Mouse (Mus musculus) embryonic facial prominence, embryonic 13.5 days (tissue): Measurements from ENCODE around the gene Nnat. TPM values are rescaled to one million over a fixed set of nuclear protein-coding genes. Genes with fewer than 3 reads are reported as not detected.

Source experiments
- ATAC-seq: fragments of 200-750 bp; cut with Nextera tagmentation; 2 replicates; pipeline ENCODE4 v1.8.0; 2017; ENCODE audit warnings: low read depth; ENCODE audit not compliant: insufficient number of reproducible peaks, insufficient read depth, low FRiP score, low TSS enrichment
- H3K27ac ChIP-seq: fragments of 300-500 bp; sonication (generic); 2 replicates; pipeline ENCODE4 v1.5.1; 2015; ENCODE audit warnings: moderate library complexity, mild to moderate bottlenecking, inconsistent platforms
- H3K27me3 ChIP-seq: fragments of 300-500 bp; sonication (generic); 2 replicates; pipeline ENCODE4 v1.6.1; 2015; ENCODE audit warnings: mild to moderate bottlenecking, inconsistent platforms
- H3K36me3 ChIP-seq: fragments of 300-500 bp; sonication (generic); 2 replicates; pipeline ENCODE4 v1.6.1; 2015; ENCODE audit warnings: mild to moderate bottlenecking, inconsistent platforms
- H3K4me1 ChIP-seq: fragments of 300-500 bp; sonication (generic); 2 replicates; pipeline ENCODE4 v1.6.1; 2015; ENCODE audit warnings: inconsistent platforms
- H3K4me2 ChIP-seq: fragments of 300-500 bp; sonication (generic); 2 replicates; pipeline ENCODE4 v1.6.1; 2015; ENCODE audit warnings: moderate library complexity, mild to moderate bottlenecking, inconsistent platforms
- H3K4me3 ChIP-seq: fragments of 300-500 bp; sonication (generic); 2 replicates; pipeline ENCODE4 v1.5.1; 2015; ENCODE audit warnings: mild to moderate bottlenecking, inconsistent platforms
- H3K9ac ChIP-seq: fragments of 300-500 bp; sonication (generic); 2 replicates; pipeline ENCODE4 v1.6.1; 2015; ENCODE audit warnings: mild to moderate bottlenecking, inconsistent platforms
- H3K9me3 ChIP-seq: fragments of 300-500 bp; sonication (generic); 2 replicates; pipeline ENCODE4 v1.6.1; 2016; ENCODE audit warnings: inconsistent platforms
- WGBS: fragments of 180-500 bp; shearing (Covaris S2); methylation state at CpG from one replicate; pipeline ENCODE4 v1.1.7; 2015; ENCODE audit warnings: mixed read lengths; 5-methylcytosine and 5-hydroxymethylcytosine counted together
- polyA plus RNA-seq: library from polyadenylated mRNA; unstranded; fragments of >200 nt; fragmentation: Nextera tagmentation; extraction: Ambion mirVana; gene quantifications from 2 replicates; pipeline ENCODE4 v1.2.1, GENCODE M21; 2015

Gene Nnat
- polyA plus RNA-seq, 1 experiment from 2014 or later = 923 TPM

GRCm38 (mm10) chr2:157556074-157556698 is 3.7 kb upstream of the Nnat start:
- Histone ChIP-seq H3K27me3 (no peaks in the 10 kb centered on the region), H3K36me3 (peaks cover 52% of the 10 kb centered on the region), H3K27ac (peak overlapping the region; percentile 83), H3K9ac (no peak overlapping the region), H3K4me3 (no peak overlapping the region), H3K4me1 (peaks cover 64% of the 10 kb centered on the region), H3K9me3 (peaks cover 35% of the 10 kb centered on the region), H3K4me2 (peak overlapping the region; percentile 14; the same call in 1 of the 2 replicates)
- WGBS = 34% methylated on average over 5 of the region's 5 CpGs
- 0 out of 2 replicates have a peak, but pooled peaks have one; percentile 33 for ATAC-seq

GRCm38 (mm10) chr2:157558051-157558450 is 1.8 kb upstream of the Nnat start:
- Histone ChIP-seq H3K36me3 (peaks cover 71% of the 10 kb centered on the region), H3K9me3 (peaks cover 54% of the 10 kb centered on the region), H3K4me2 (no peak overlapping the region), H3K9ac (no peak overlapping the region), H3K4me3 (no peak overlapping the region), H3K27ac (no peak overlapping the region), H3K27me3 (no peaks in the 10 kb centered on the region), H3K4me1 (peaks cover 62% of the 10 kb centered on the region)
- ATAC-seq = no peak
- 66% methylated on average over 9 of the region's 9 CpGs for WGBS

GRCm38 (mm10) chr2:157558520-157558919 is 1.4 kb upstream of the Nnat start:
- no peak overlapping the region for H3K27ac ChIP-seq
- peaks cover 76% of the 10 kb centered on the region for H3K36me3 ChIP-seq
- no peak overlapping the region for H3K4me2 ChIP-seq
- H3K27me3 ChIP-seq = no peaks in the 10 kb centered on the region
- no peak for ATAC-seq
- H3K9me3 ChIP-seq = peaks cover 55% of the 10 kb centered on the region
- no peak overlapping the region for H3K4me3 ChIP-seq
- H3K4me1 ChIP-seq = peaks cover 58% of the 10 kb centered on the region
- WGBS = 51% methylated on average over 6 of the region's 6 CpGs
- no peak overlapping the region for H3K9ac ChIP-seq

- peak overlapping the region; percentile 68 for H3K4me2 ChIP-seq
- peaks cover 82% of the 10 kb centered on the region for H3K36me3 ChIP-seq
- 51% methylated on average over 19 of the region's 19 CpGs for WGBS
- H3K4me1 ChIP-seq = peaks cover 58% of the 10 kb centered on the region
- peak overlapping the region; percentile 54 for H3K4me3 ChIP-seq
- no peak for ATAC-seq
- peak overlapping the region; percentile 76 for H3K27ac ChIP-seq
- peaks cover 55% of the 10 kb centered on the region for H3K9me3 ChIP-seq
- H3K27me3 ChIP-seq = no peaks in the 10 kb centered on the region
- H3K9ac ChIP-seq = peak overlapping the region; percentile 76
Observed at GRCm38 (mm10) chr2:157559440-157559839, 438 bp upstream of the Nnat start.

- peaks cover 82% of the 10 kb centered on the region for H3K36me3 ChIP-seq
- H3K4me2 ChIP-seq = peak overlapping the region; percentile 68
- H3K27me3 ChIP-seq = no peaks in the 10 kb centered on the region
- peaks cover 55% of the 10 kb centered on the region for H3K9me3 ChIP-seq
- peak overlapping the region; percentile 76 for H3K27ac ChIP-seq
- H3K4me3 ChIP-seq = peak overlapping the region; percentile 54
- WGBS = 51% methylated on average over 33 of the region's 33 CpGs
- H3K9ac ChIP-seq = peak overlapping the region; percentile 76
- H3K4me1 ChIP-seq = peaks cover 63% of the 10 kb centered on the region
- ATAC-seq = no peak
Observed at GRCm38 (mm10) chr2:157560302-157560701, 424 bp downstream of the Nnat start.

- peaks cover 55% of the 10 kb centered on the region for H3K4me1 ChIP-seq
- peak overlapping the region; percentile 58 for H3K9ac ChIP-seq
- H3K36me3 ChIP-seq = peaks cover 75% of the 10 kb centered on the region
- H3K27ac ChIP-seq = peak overlapping the region; percentile 39
- no peak for ATAC-seq
- 45% methylated on average over 27 of the region's 27 CpGs for WGBS
- peak overlapping the region; percentile 54 for H3K4me3 ChIP-seq
- H3K27me3 ChIP-seq = no peaks in the 10 kb centered on the region
- H3K9me3 ChIP-seq = peaks cover 55% of the 10 kb centered on the region
- peak overlapping the region; percentile 68 for H3K4me2 ChIP-seq
Observed at GRCm38 (mm10) chr2:157561165-157561836, 1.4 kb downstream of the Nnat start.

- H3K27ac ChIP-seq = no peak overlapping the region
- H3K36me3 ChIP-seq = peaks cover 58% of the 10 kb centered on the region
- 57% methylated on average over 2 of the region's 2 CpGs for WGBS
- no peak for ATAC-seq
- no peaks in the 10 kb centered on the region for H3K27me3 ChIP-seq
- H3K4me3 ChIP-seq = no peak overlapping the region
- H3K9ac ChIP-seq = no peak overlapping the region
- H3K4me1 ChIP-seq = peaks cover 50% of the 10 kb centered on the region
- H3K9me3 ChIP-seq = peaks cover 46% of the 10 kb centered on the region
- no peak overlapping the region for H3K4me2 ChIP-seq
Observed at GRCm38 (mm10) chr2:157563031-157563430, 3.2 kb downstream of the Nnat start.

GRCm38 (mm10) chr2:157564723-157565122 is 4.8 kb downstream of the Nnat start:
- H3K4me2 ChIP-seq = peak overlapping the region; percentile 86
- H3K9me3 ChIP-seq = peaks cover 31% of the 10 kb centered on the region
- H3K9ac ChIP-seq = peak overlapping the region; percentile 97
- no peak for ATAC-seq
- H3K4me1 ChIP-seq = peaks cover 41% of the 10 kb centered on the region
- no peak overlapping the region for H3K27ac ChIP-seq
- WGBS = 53% methylated on average over 4 of the region's 4 CpGs
- no peaks in the 10 kb centered on the region for H3K27me3 ChIP-seq
- H3K4me3 ChIP-seq = peak overlapping the region; percentile 96
- peaks cover 42% of the 10 kb centered on the region for H3K36me3 ChIP-seq

GRCm38 (mm10) chr2:157565446-157565845 is 5.6 kb downstream of the Nnat start:
- Histone ChIP-seq H3K4me1 (peaks cover 41% of the 10 kb centered on the region), H3K9ac (peak overlapping the region; percentile 97), H3K27me3 (no peaks in the 10 kb centered on the region), H3K4me3 (peak overlapping the region; percentile 96), H3K4me2 (peak overlapping the region; percentile 86), H3K27ac (no peak overlapping the region), H3K9me3 (peaks cover 24% of the 10 kb centered on the region), H3K36me3 (peaks cover 35% of the 10 kb centered on the region)
- 8% methylated on average over 13 of the region's 13 CpGs for WGBS
- no peak for ATAC-seq

GRCm38 (mm10) chr2:157565898-157566259 is 6.0 kb downstream of the Nnat start:
- Histone ChIP-seq H3K4me3 (peak overlapping the region; percentile 96), H3K27me3 (no peaks in the 10 kb centered on the region), H3K4me1 (peaks cover 41% of the 10 kb centered on the region), H3K36me3 (peaks cover 33% of the 10 kb centered on the region), H3K27ac (peak overlapping the region; percentile 90), H3K9ac (peak overlapping the region; percentile 97), H3K9me3 (peaks cover 22% of the 10 kb centered on the region), H3K4me2 (peak overlapping the region; percentile 86)
- 0 out of 2 replicates have a peak, but pooled peaks have one; percentile 28 for ATAC-seq
- WGBS = 0% methylated on average over 35 of the region's 35 CpGs

- H3K9me3 ChIP-seq = peaks cover 17% of the 10 kb centered on the region
- H3K27me3 ChIP-seq = no peaks in the 10 kb centered on the region
- under 1% methylated on average over 36 of the region's 36 CpGs for WGBS
- peaks cover 37% of the 10 kb centered on the region for H3K4me1 ChIP-seq
- peaks cover 27% of the 10 kb centered on the region for H3K36me3 ChIP-seq
- ATAC-seq = peak; percentile 77
- peak overlapping the region; percentile 86 for H3K4me2 ChIP-seq
- H3K27ac ChIP-seq = peak overlapping the region; percentile 90
- peak overlapping the region; percentile 97 for H3K9ac ChIP-seq
- peak overlapping the region; percentile 96 for H3K4me3 ChIP-seq
Observed at GRCm38 (mm10) chr2:157566260-157566952, 6.5 kb downstream of the Nnat start.
